Mouse (Mus musculus) heart, postnatal 36 days (tissue): ENCODE results near the gene Lhx9. TPM values are rescaled to one million over a fixed set of nuclear protein-coding genes. Genes with fewer than 3 reads are reported as not detected.

ENCODE experiments used
- total RNA-seq, 2 experiments: library from RNA; stranded (reverse); gene quantifications; 2 replicates each; pipeline ENCODE4 v1.2.3; 2021

Gene Lhx9
- total RNA-seq, 2 experiments from 2014 or later, result not detected

Other genes starting within 250 kb of the Lhx9 start
- gene Nek7, start 228.4 kb downstream of the Lhx9 start, total RNA-seq, result 10 to 100 TPM; 78.8 to 80.0 TPM
- 10 to 100 TPM; 10.8 to 15.2 TPM for gene 2310009B15Rik, start 8.3 kb upstream of the Lhx9 start, total RNA-seq
- 10 to 100 TPM; 19.8 to 20.8 TPM for gene Dennd1b, start 114.9 kb upstream of the Lhx9 start, total RNA-seq